Mouse (Mus musculus): Measurements from ENCODE around the gene Lrrc20.

Gene Lrrc20

DNA sequence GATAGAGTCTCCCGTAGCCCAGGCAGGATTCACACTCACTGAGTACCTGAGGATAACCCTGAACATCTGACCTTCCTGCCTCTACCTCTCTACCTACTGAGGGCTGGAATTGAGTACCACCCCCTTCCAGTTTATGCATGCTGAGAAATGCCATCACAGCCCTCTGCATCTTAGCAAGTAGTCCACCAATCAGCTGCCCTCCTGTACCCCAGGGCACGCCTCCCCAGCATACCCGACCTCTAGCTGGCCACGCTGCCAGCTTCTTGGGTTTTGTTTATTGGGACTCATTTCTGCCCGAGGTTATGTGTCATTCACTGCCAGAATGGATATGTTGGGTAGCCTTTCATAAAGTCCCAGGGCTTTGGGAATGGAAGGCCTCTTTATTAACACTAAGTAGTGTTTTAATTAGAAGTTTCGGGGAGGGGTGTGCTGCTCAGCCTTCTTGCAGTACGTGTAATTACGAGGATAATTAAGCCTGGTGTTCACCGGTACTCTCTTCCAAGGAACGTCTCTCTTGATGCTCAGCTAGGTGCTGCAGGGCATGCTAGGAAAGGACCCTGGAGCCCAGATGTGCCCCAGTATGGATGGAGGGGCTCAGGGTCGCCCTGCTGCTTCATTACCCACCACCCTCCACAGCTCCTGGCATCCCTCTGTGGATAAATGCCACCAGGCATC, 36.8 kb downstream of the Lrrc20 start:
- no peak for DNase-seq (ENCODE audit: low spot score in 2 of 2)

DNA sequence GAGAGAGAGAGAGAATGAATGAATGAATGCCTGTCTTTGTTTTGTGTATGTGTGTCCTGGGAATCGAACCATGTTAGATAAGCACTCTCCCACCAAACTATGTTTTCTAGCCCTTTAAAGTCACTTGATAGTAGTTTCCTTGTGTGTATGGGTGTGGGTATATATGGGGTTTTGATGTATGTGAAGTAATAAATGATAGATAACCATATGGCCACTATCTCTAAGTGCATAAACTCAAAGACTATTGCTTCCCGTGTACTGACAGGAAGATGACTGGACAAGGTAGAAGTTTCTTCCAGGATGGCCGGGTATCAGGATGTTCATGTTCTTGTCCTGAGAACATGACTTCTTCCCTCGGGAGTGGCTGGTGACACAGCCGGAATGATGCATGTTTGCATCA, 41.3 kb downstream of the Lrrc20 start:
- no peak for DNase-seq (ENCODE audit: low spot score in 2 of 2)

DNA sequence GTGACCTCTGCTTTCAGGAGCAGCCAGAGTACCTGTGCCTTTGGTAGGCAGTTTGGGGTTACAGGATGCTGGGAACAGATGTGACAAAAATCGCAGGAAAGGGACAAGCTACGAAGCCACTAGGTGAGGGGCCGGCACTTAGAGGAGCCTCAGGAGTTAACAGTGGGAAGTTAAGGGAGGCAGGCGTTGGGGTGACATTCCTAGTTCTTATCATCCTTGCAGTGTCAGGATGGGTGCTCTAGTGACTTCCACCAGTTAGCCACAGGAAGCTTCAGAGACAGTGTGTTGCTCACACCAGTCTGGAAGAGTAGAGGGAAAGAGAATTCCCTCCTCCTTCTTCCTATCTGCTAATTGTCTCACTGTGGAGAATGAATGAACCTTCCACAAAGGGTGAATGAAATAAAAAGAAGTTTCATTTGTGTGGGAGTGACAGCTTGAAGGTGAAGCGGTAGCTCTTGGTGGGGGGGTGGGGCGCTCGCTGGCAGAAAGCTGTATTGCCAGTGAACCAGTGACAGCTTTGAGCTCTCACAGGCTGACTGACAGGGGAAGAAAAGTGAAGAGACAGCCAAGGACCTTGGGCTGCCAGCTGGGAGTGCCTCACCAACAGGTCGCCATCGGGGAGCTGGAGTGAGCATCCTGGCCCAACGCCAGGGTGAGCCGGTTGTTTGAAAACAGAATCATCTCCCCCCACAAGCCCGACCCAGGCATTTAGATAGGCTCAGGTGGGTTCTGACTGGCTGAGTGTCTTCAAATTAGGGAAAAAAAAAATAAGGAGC, 41.9 kb downstream of the Lrrc20 start:
- DNase-seq (ENCODE audit: low spot score in 2 of 2): peak in 1 of 2 experiments; percentile 25

DNA sequence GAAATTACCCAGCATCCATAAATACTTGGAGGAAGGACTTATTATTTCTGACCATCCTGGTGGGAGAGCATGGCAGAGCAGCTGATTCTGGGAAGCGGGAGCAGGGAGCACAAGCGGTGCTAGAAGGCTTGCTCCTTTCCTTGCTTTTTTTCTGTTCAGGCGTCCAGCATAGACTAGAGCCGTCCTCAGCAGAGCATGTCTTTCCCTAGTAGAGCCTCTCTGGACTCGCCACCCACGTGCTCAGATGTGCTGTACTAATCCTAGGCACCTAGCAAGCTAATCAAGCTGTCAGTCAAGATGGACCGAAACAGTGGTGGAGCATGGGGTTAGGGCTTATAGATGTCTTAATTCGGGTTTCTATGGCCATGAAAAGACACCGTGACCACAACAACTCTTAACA, 42.7 kb downstream of the Lrrc20 start:
- DNase-seq (ENCODE audit: low spot score in 2 of 2): no peak

DNA sequence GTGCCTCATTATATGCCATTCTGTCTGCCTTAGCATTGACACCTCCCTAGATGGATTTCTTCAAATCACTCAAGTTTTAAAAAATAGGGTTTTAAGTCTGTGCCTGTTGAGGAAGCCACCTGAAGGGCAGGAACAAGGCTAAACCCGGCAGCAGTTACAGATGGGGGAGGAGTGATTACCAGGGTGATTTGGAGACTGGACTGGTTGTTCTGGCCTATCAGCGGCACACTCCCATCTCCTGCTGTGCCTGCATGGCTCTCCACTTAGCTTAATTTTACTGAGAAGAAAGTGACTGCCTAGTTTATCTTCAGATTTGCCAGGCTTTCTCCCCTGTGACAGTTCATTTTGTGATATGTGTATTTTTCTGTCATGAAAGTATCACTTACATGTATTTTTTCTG, 43.9 kb downstream of the Lrrc20 start:
- DNase-seq (ENCODE audit: low spot score in 2 of 2): no peak

DNA sequence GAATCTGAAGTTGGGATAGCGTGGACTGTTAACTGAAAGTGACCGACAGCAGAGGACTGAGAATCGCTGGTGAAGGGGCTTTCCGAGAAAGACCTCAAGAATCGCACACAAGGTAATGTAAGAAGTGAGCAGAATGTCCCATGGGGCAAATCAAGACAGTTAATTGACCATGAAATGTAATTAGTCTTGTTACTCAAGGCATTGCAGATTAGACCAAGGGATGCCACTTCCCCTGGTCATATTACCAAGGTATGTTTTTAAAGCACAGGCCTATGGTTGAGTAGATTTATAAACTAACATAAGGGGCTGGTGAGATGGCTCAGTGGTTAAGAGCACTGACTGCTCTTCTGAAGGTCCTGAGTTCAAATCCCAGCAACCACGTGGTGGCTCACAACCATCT, 45.1 kb downstream of the Lrrc20 start:
- DNase-seq (ENCODE audit: low spot score in 2 of 2): no peak

DNA sequence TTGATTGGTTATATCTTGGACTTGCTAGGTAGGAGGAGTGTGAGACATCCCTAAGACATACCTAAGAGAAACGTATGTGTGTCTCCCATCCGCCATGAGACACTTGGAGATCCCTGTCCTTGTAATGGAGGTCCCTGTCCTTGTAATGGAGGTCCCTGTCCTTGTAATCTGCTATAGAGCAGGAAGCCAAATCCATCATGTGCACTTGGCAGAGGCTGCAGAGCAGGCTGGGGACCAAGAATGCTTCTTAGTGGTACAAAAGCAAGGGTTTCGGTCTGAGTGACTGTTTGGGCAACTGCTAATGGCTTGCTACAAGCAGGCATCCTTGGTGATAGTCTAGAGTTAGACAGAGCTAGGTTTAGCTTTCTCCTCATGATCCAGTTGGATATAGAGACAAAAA, 55.3 kb downstream of the Lrrc20 start:
- DNase-seq (ENCODE audit: low spot score in 2 of 2): no peak

DNA sequence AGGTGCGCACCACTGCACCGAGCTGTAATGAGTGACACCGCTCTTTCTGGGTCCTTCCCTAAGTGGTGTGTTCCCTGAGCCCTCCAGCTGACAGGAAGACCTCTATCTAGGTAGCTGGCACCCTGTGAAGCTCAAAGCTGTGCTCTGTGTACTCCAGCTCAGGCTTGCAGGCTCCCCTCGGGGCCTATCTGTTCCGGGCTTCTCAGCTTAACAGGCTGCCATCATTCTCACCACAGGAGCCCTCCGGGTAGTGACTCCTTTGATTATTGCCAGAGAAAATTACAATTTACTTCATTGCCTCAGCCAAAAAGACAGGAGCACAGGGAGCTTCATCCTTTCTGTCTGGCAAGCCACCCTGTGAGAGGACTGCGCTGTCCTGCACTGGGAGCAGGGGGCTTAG, 57.7 kb downstream of the Lrrc20 start:
- no peak for DNase-seq (ENCODE audit: low spot score in 2 of 2)

DNA sequence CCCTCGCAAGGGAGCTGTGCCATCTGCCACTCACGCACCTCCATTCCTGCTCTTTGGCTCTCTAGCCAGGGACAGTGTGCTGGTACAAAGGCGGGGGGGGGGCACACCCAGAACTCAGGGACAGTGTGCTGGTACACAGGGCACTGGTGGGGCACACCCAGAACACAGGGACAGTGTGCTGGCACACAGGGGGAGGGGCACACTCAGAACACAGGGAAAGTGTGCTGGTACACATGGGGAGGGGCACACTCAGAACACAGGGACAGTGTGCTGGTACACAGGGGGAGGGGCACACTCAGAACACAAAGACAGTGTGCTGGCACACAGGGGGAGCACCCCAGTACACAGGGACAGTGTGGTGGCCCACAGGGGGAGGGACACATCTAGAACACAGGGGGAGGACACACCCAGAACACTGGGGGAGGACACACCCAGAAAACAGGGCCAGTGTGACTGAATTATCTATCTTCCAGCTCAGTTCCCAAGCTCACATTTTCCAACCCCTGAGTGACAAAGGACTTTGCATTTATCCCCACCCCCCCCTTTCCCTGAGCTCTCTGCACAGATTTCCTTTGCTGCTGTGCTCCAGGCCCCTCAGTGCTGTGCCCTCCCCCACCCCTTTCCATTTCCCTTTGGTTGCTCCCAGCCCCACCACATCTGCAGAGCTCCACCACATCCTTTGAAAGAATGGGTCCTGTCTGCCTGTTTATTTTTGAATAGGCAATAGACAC, 58.9 kb downstream of the Lrrc20 start:
- DNase-seq (ENCODE audit: low spot score in 2 of 2): no peak

DNA sequence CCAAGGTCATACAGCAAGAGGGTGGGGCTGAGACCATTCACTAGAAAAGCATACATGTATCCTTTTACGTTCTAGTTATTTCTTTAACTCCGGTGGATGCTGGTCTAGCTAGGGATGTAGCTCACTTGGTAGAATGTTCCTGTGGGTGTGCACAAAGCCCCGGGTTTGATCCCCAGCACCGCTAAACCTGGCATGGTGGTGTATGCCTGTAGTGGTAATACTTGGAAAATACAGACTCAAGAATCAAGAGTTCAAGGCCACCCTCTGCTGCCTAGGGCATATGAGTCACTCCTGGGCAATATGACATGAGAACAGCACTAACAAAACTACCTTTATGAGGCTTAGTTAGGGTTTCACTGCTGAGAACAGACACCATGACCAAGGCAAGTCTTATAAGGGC, 59.8 kb downstream of the Lrrc20 start:
- DNase-seq (ENCODE audit: low spot score in 2 of 2): no peak

DNA sequence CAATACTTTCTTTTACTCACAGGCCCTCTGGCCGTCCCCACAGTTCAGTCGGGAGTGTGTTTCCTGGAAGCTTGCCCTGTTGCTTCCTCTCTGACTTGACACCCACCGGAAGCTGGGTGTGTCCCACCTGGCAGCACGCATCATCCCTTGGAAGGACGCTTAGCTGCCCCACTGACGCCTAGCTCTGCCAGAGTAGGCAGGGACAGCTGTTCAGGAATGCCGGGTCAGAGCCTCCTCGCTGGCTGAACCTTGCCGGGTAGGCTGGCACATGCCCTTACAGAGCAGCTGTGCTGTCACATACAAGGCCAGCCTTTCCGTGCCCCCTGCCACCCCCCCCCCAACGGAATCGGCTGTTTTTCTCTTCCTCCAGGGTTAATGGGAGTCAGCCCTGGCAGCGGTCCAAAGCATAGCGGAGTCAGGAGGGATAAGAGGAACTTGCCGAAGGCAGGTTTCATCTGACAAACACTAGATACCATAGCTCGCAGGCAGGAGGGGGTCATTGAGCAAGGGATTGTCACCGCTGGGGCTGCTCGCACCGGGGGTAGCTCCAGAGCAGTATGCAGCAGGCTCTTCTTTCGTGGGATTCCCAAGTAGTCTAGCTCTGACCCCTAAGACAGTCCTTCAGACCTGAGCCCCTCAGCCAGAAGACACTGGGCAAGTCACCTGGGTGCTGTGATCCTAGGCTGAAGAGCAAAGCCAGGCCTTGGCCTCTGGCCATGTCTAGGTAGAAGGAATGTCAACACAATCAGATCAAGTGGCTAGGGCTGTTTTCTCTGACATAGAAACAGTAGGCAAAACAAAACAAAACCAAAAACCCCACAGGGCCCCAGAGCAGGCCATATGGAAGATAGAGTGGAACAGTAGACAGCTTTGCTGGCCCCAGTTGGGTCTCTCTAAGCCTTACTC, 60.8 kb downstream of the Lrrc20 start:
- DNase-seq (ENCODE audit: low spot score in 2 of 2): peak; percentile 66 to 78

DNA sequence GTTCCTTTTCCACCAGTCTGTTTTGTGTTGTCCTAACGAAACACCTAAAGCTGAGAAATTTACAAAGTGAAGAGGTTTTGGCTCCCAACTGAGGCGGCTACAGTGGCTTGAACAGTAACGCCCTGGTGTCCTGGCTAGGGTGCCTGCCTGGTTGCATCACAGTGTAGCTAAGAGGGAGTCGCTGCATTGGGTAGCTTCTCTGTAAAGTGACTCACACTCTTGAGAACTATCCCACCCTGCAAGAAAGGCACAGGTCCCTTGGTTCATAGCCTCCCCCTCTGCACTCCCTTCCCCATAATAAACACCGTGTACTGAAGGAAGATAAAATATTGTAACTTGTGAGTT, 61.4 kb downstream of the Lrrc20 start:
- no peak for DNase-seq (ENCODE audit: low spot score in 2 of 2)

DNA sequence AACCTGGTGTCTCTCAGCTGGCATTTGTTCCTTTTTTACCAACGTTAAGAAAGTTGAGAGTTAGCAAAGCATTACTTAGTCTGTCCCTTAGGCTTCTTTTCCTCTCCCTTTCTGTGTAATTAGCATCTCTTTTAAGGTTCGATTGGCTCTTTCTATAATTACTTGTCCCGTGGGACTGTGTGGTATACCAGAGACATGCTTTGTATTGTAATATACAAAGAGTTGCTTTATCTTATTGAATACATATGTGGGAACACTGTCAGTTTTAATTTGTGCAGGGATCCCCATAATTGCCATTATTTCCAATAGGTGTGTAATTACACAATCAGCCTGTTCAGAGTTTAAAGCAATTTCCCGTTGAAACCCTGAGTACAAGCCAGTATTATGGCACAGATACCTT, 62.8 kb downstream of the Lrrc20 start:
- DNase-seq (ENCODE audit: low spot score in 2 of 2): no peak

DNA sequence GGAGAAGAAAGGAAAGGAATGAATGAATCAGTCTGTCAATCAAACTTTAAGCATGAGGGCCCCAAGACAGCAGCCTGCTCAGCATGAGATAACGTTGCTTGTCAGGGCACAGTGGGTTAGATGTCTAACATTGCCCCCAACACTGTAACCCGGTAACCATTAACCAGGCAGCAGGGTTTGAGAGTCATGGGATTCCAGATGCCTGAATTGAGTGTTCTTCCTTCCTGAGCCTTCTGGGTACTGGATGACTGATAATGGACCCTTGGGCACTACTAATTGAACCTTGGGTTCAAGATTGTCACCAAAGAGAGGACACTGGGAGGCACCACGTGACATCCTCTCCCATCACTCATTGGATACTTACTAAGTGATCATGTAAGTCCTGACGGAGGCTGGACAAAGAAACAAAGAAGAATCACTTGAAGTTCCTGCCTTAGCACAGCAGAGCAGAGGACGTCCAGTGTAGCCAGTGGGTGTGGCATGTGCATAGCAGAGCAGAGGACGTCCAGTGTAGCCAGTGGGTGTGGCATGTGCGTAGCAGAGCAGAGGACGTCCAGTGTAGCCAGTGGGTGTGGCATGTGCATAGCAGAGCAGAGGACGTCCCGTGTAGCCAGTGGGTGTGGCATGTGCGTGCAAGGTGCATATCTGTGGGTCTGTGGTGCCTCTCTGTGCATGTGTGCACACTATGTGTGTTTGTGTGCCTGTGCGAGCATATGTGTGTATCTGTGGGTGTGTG, 68.7 kb downstream of the Lrrc20 start:
- DNase-seq (ENCODE audit: low spot score in 2 of 2): peak in 1 of 2 experiments; percentile 23

DNA sequence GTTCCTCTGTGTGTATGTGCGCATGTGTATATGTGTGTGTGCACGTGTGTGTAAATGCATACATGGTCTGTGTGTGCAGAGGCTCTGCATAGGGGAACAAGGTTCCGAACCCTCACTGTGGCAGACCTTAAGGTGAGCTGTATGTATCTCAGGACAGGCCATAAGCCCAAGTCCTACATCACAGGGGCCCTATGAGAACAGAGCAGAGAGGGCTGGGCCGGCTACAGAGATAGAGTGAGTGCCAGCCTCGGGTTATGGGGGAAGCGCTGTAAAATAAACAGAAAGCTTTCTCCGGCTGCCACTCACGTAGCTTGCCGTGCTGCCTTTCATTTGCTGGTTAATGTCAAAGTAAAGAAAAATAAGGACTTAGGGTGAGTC, 69.3 kb downstream of the Lrrc20 start:
- no peak for DNase-seq (ENCODE audit: low spot score in 2 of 2)

DNA sequence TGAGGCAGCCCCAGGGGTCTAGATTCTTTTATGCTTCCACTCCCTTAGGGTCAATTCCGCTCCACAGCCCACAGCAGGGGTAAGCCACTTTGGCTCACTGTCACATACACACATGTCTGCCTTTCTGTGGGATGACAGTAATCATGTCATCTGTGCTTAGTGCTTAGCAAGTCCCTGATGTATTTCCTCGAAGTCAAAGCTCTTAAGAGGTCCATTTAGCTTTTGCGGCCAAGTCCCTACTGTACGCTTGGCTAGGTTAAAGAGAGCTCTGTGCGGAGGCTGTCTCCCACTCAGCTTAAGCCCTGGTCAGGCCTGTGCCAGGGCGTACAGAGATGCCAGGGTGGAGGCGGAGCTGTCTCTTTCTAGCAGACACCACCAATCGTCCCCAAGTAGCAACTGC, 74.5 kb downstream of the Lrrc20 start:
- no peak for DNase-seq (ENCODE audit: low spot score in 2 of 2)

DNA sequence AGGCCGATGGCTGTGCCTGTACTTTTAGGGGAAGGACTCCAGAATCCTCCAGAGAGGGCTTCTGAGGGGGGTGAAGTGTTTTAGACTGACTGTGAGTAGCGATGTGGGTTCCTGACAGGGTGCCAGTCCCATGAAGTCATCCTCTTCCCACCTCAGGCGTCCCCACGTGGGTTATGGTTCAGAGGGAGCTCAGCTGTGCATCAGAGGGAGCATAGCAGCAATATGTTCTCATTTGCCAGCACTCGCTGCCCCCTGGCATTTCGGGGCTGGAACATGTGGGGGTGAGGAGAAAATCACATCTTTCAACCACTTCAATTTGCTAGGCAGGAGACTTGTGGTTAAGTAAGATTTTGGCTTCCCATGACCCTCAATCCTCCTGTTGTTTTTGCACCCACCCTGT, 79.6 kb downstream of the Lrrc20 start:
- DNase-seq (ENCODE audit: low spot score in 2 of 2): no peak

DNA sequence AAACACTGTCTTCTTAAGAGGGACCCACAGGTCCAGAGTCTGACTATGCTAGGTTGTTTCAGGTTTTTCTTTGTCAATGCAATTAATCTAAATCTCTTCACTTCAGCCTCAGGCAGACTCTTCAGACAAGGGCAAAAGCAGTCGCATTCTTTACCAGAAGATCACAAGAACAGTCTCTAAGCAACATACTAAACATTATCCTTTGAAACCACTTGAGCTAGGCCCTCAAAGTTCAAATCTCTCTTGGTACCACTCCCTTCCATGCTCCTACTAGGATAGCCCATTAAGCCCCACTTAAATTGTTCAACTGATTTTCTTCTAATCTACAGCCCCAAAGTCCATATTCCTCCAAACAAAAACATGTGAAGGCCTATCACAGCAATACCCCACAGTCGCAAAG, 83.0 kb downstream of the Lrrc20 start:
- no peak for DNase-seq (ENCODE audit: low spot score in 2 of 2)

DNA sequence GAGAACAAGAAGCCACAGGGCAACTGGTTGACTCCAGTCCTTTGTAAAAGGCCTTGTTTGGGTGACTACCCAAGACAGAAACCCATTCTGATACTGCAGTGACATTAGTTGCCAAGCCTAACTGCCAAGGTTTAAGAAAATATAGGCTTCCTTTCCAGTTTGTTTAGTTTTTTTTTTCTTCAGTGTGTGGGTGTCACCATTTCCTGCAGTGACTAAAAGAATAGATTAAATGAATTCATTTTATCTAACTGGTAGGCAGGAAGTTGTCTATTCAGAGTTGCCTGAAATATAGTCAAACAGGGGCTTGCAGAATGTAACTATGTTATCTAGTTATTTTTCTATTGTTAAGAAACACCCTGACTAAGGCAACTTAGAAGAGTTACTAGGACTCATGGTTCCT, 83.9 kb downstream of the Lrrc20 start:
- DNase-seq (ENCODE audit: low spot score in 2 of 2): no peak

DNA sequence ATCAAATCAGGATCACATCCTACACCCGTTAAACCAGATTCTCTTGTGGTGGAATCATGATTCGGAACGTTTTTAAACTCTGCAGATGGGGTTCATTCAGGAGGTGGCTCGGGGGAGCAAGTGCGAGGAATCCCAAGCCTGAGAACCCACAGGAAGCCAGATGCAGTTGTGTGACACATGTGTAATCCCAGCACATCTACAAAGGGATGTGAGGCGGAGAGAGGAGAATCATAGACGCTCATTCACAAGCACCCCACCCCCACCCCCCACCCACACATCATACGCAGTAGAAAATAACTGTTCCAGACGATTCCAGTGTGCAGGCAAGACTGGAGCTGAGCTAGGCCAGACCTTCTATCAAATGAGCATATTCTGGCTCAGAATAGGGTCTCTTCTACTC, 87.9 kb downstream of the Lrrc20 start:
- DNase-seq (ENCODE audit: low spot score in 2 of 2): no peak

DNA sequence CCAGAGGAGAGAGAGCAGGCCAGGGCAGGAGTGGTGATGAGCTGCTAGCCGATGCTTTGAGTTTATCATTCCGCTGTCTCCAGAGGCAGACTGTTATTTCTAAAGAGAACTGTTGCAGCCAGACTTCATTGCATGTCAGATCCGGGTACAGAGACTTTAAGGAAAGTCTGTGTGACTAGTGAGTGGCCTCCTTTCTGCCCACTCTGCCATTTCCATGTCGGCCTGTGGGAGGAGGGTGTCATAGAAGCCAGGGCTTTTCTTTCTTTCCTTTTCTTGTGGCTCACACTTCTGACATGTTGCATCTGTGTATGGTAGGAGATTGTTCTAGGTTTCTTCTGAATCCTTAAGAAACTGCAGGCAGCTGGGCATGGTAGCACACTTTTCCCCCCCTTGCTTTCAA, 88.8 kb downstream of the Lrrc20 start:
- no peak for DNase-seq (ENCODE audit: low spot score in 2 of 2)
